In the genomic region with DNA sequence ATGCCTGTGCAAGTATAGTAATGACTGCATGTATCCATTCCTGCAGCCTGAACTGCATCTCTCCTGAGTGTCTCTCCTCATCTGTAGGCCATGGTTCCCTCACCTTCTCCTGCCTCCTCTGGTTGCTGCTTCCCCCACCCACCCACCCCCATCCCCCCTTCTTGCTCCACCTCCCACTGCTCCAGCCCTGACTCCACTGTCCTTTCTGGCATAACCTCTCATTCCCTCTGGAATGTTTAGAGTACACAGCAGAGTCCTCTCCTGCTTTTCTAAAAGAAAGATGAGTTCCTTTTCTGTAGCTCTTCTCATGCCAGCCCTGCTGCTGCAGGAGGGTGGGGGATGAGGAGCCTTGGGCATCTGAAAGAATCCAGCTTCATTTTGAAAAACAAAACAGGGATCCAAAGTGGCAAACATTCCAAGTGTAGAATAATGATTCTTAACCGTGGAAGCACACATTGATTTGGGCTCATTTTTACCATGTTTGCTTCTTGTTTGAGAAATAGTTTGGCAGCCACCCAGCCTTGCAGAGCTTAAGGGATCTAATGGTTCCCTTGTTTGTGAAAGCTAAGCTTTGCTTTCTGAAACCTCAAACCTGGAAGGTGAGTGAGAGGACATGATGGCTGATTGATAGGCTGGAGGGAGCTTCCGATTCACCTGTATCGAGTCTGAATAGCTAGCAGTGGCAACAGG, we compare ENCODE assay signal across 12 mouse cellular contexts.
DNase-seq lines count a peak whose midpoint lies in the region; ATAC-seq and TF ChIP-seq lines count a peak whose summit lies in the region.
"Had no signal": no experiment of that assay in that cellular context is flagged by ENCODE, and none has a peak within 500 bp of the region (broad histone marks: within the 10 kb centered on the region; RNA-seq: fewer than 3 reads in every experiment).

No protein-coding gene starts in this region.

- no peak overlapping the region for H3K4me3 ChIP-seq in lung, embryonic 14.5 days (ENCODE audit: low read depth, low read length)
- H3K4me3 ChIP-seq in forebrain, postnatal 0 days (ENCODE audit: low read depth, low read length) = no peak overlapping the region
- H3K4me3 ChIP-seq in small intestine, adult 2 months (ENCODE audit: low read depth, low read length) = no peak overlapping the region
- H3K4me3 ChIP-seq: heart, embryonic 12.5 days had no signal

- peak overlapping the region; percentile 63; the same call in 1 of the 2 replicates for H3K27ac ChIP-seq in lung, embryonic 14.5 days (ENCODE audit: low read depth)
- peak overlapping the region; percentile 21; the same call in 1 of the 2 replicates for H3K27ac ChIP-seq in forebrain, postnatal 0 days (ENCODE audit: low read depth, low read length)
- peak overlapping the region; percentile 16; the same call in 1 of the 2 replicates for H3K27ac ChIP-seq in small intestine, adult 2 months (ENCODE audit: insufficient read depth, low read depth, low read length)
- H3K27ac ChIP-seq: macrophage had no signal

- H3K27me3 ChIP-seq in lung, embryonic 14.5 days (ENCODE audit: insufficient read depth, low read length) = no peaks in the 10 kb centered on the region
- no peaks in the 10 kb centered on the region for H3K27me3 ChIP-seq in forebrain, postnatal 0 days (ENCODE audit: insufficient read depth, low read length)
- H3K27me3 ChIP-seq in small intestine, adult 2 months (ENCODE audit: control insufficient read depth, insufficient read depth, low read length) = no peaks in the 10 kb centered on the region
- H3K27me3 ChIP-seq: heart, embryonic 12.5 days; Patski had no signal

- peak; percentile 66; the same call in 1 of the 2 replicates for ATAC-seq in frontal cortex, adult (ENCODE audit: low TSS enrichment)
- no peak for ATAC-seq in lung, embryonic 14.5 days (ENCODE audit: insufficient read depth)
- ATAC-seq in forebrain, postnatal 0 days = no peak
- ATAC-seq: Patski had no signal

- no peak overlapping the region for H3K4me2 ChIP-seq in lung, embryonic 14.5 days
- H3K4me2 ChIP-seq in forebrain, postnatal 0 days (ENCODE audit: low read depth) = no peak overlapping the region
- H3K4me2 ChIP-seq: heart, embryonic 12.5 days had no signal

- no peaks in the 10 kb centered on the region for H3K4me1 ChIP-seq in lung, embryonic 14.5 days (ENCODE audit: insufficient read depth)
- peaks cover 3% of the 10 kb centered on the region; the same call in 1 of the 2 replicates for H3K4me1 ChIP-seq in forebrain, postnatal 0 days (ENCODE audit: insufficient read depth)
- H3K4me1 ChIP-seq in small intestine, adult 2 months (ENCODE audit: control insufficient read depth, insufficient read depth, insufficient read length, low read length) = peaks cover 2% of the 10 kb centered on the region; the same call in 1 of the 2 replicates

- 58% methylated on average over 3 of the region's 3 CpGs for WGBS in lung, embryonic 14.5 days
- WGBS in forebrain, postnatal 0 days = 61% methylated on average over 3 of the region's 3 CpGs
- WGBS in small intestine, adult 2 months = 73% methylated on average over 3 of the region's 3 CpGs

- H3K9ac ChIP-seq in lung, embryonic 14.5 days = no peak overlapping the region
- no peak overlapping the region for H3K9ac ChIP-seq in forebrain, postnatal 0 days
- H3K9ac ChIP-seq: heart, embryonic 12.5 days had no signal

- no peak for TF ChIP-seq POLR2A in small intestine, adult 2 months (IDR thresholded peaks at IDR 0.05; ENCODE audit: low read depth, low read length)

- peaks cover 30% of the 10 kb centered on the region for H3K36me3 ChIP-seq in lung, embryonic 14.5 days (ENCODE audit: insufficient read depth)
- H3K36me3 ChIP-seq in forebrain, postnatal 0 days (ENCODE audit: insufficient read depth) = peaks cover 21% of the 10 kb centered on the region
- H3K36me3 ChIP-seq in small intestine, adult 2 months (ENCODE audit: control insufficient read depth, insufficient read depth, low read length) = peaks cover 17% of the 10 kb centered on the region

- no peak for TF ChIP-seq CTCF in lung, embryonic 14.5 days (IDR thresholded peaks at IDR 0.05; ENCODE audit: low read depth)
- TF ChIP-seq CTCF in forebrain, postnatal 0 days (IDR thresholded peaks at IDR 0.05; ENCODE audit: low read depth) = no peak
- no peak for TF ChIP-seq CTCF in small intestine, adult 2 months (IDR thresholded peaks at IDR 0.05; ENCODE audit: extremely low read depth, insufficient read length, insufficient replicate concordance, low read depth, low read length)

- DNase-seq in frontal cortex, postnatal 10 days (ENCODE audit: low spot score in 2 of 2) = no peak
- peak; percentile 59 for DNase-seq in lung, embryonic 14.5 days
- no peak for DNase-seq in lung, postnatal 4 days
- DNase-seq in forebrain, postnatal 0 days = peak; percentile 35
- DNase-seq in right cerebral cortex, adult 2 months (ENCODE audit: low spot score in 2 of 2) = no peak
- no peak for DNase-seq in left cerebral cortex, adult 8-10 months (ENCODE audit: low spot score in 2 of 2)
- DNase-seq: kidney, adult 18-20 months had no signal

- H3K9me3 ChIP-seq in lung, embryonic 14.5 days (ENCODE audit: low read depth, low read length) = no peaks in the 10 kb centered on the region
- no peaks in the 10 kb centered on the region for H3K9me3 ChIP-seq in forebrain, postnatal 0 days (ENCODE audit: low read length)
- H3K9me3 ChIP-seq: heart, embryonic 12.5 days had no signal

Comparison
In these comparisons a context has a peak if more than half of its experiments do, and no peak if none do; other contexts are left out.
1. DNase-seq: peak in lung, embryonic 14.5 days (single experiment) and forebrain, postnatal 0 days (single experiment); none in frontal cortex, postnatal 10 days (0 of 2), lung, postnatal 4 days (0 of 2), right cerebral cortex, adult 2 months (0 of 2) and left cerebral cortex, adult 8-10 months (0 of 2).
2. Peak in every context shown above with its lines, with median percentiles within 50 percentile points of each other: H3K27ac ChIP-seq.